Mouse (Mus musculus): ENCODE measurements around the gene Tie1. TPM values are rescaled to one million over a fixed set of nuclear protein-coding genes. Genes with fewer than 3 reads are reported as not detected.

Tie1 gene
- polyA plus RNA-seq, 1 experiment from 2014 or later: 17.7 TPM

GRCm38 (mm10) chr4:118465697-118466163, 24.1 kb downstream of the Tie1 start:
- no peak for ATAC-seq (ENCODE audit: low FRiP score)
- Histone ChIP-seq H3K4me2 (no peak overlapping the region), H3K9me3 (no peaks in the 10 kb centered on the region), H3K4me3 (no peak overlapping the region), H3K27ac (no peak overlapping the region), H3K4me1 (replicated peaks) (no peaks in the 10 kb centered on the region), H3K36me3 (no peaks in the 10 kb centered on the region), H3K9ac (no peak overlapping the region), H3K27me3 (no peaks in the 10 kb centered on the region)
- 60% methylated on average over 11 of the region's 11 CpGs for WGBS

- H3K4me2 ChIP-seq: no peak overlapping the region
- no peaks in the 10 kb centered on the region for H3K27me3 ChIP-seq
- no peaks in the 10 kb centered on the region for H3K4me1 ChIP-seq (replicated peaks)
- no peak overlapping the region for H3K9ac ChIP-seq
- no peaks in the 10 kb centered on the region for H3K36me3 ChIP-seq
- no peaks in the 10 kb centered on the region for H3K9me3 ChIP-seq
- no peak overlapping the region for H3K4me3 ChIP-seq
- H3K27ac ChIP-seq: no peak overlapping the region
- no peak for ATAC-seq (ENCODE audit: low FRiP score)
- 86% methylated on average over 3 of the region's 3 CpGs for WGBS
Observed at GRCm38 (mm10) chr4:118464956-118465355, 24.9 kb downstream of the Tie1 start.

DNA sequence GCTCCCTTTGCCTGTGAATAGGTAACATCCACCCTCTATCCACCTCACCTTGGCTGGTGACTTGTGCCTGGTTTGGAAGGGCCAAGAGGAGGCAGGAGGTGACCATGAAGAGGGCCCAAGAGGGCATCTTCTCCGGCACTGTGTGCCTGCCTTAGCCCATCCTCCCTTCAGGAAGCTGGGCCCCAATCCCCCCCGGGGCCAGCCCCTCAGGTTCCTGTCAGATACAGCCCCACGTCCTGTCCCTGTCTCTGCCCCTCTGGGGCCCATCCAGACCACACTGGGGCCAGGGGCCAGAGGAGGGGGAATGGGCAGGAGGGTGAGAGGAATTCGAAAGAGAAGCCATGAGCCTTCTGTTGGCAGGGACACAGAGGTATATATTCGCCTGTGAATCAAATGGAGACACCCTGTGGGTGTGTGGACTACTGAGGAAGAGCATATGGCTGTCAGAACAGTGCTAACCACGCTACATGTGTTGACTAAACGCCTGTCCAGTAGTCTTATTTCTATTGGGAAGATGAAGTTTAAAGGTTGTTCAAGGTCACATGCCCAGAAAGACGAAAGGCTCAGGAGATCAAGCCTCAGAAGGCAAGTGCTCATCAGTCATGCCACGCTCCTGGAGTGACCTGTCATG, 32.4 kb downstream of the Tie1 start, which contains the start of gene Mpl:
Mpl (minus strand) TSS at position 169 of the 631 bp plus-strand sequence.
- no peaks in the 10 kb centered on the region for H3K27me3 ChIP-seq
- no peak within 1 kb of the TSS for H3K4me2 ChIP-seq
- no peaks in the 10 kb centered on the region for H3K36me3 ChIP-seq
- H3K4me1 ChIP-seq (replicated peaks): no peaks in the 10 kb centered on the region
- H3K9ac ChIP-seq: no peak within 1 kb of the TSS
- WGBS: 72% methylated on average over 9 of the region's 9 CpGs
- H3K9me3 ChIP-seq: no peaks in the 10 kb centered on the region
- ATAC-seq (ENCODE audit: low FRiP score): no peak
- no peak within 1 kb of the TSS for H3K4me3 ChIP-seq
- no peak within 1 kb of the TSS for H3K27ac ChIP-seq

DNA sequence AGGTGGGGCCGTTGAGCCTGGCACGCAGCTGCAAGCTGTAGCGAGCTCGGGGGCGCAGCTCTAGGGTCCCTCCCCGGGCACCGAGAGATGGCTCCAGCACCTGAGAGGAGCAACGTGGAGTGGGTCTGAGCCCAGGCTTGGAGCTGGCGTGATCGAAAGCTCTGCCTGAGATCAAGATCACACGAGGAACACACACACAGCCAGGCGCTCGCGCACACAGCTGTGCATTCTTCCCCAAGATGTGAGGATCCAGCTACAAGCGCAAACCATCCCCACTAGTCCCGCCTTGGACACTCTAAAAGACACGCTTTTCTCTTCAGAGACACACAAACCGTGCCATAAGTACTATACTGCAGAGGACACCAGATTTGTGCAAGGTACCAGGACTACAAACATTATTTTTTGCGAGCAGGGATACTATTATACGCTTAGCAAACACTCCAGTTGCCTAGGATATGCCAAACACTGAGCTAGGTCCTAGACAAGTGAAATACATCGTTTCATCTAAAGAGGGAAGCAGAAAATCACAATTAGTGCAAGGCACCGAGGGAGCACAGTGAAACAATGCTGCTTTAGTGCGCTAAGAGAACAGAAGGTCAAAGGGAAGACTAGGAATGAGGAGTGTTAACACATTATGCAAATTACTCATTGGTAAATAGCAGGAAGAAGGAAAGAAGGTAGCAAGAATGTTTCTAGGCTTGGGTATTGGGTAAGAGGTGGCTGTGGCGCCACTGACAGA, 43.3 kb downstream of the Tie1 start:
- peak; percentile 41 for ATAC-seq (ENCODE audit: low FRiP score)
- Histone ChIP-seq H3K36me3 (no peaks in the 10 kb centered on the region), H3K4me2 (peak overlapping the region; percentile 80), H3K9ac (peak overlapping the region; percentile 69), H3K27me3 (peaks cover 34% of the 10 kb centered on the region), H3K4me3 (peak overlapping the region; percentile 45), H3K27ac (peak overlapping the region; percentile 48), H3K9me3 (no peaks in the 10 kb centered on the region), H3K4me1 (replicated peaks) (peaks cover 19% of the 10 kb centered on the region)
- WGBS: 18% methylated on average over 24 of the region's 24 CpGs

- ATAC-seq (ENCODE audit: low FRiP score): peak; percentile 76
- H3K9ac ChIP-seq: peak overlapping the region; percentile 69
- WGBS: 16% methylated on average over 18 of the region's 18 CpGs
- no peaks in the 10 kb centered on the region for H3K9me3 ChIP-seq
- peak overlapping the region; percentile 80 for H3K4me2 ChIP-seq
- peak overlapping the region; percentile 45 for H3K4me3 ChIP-seq
- H3K36me3 ChIP-seq: no peaks in the 10 kb centered on the region
- H3K27me3 ChIP-seq: peaks cover 33% of the 10 kb centered on the region
- H3K27ac ChIP-seq: peak overlapping the region; percentile 48; the same call in 1 of the 2 replicates
- H3K4me1 ChIP-seq (replicated peaks): peaks cover 19% of the 10 kb centered on the region
Observed at GRCm38 (mm10) chr4:118445781-118446414, 44.0 kb downstream of the Tie1 start.

DNA sequence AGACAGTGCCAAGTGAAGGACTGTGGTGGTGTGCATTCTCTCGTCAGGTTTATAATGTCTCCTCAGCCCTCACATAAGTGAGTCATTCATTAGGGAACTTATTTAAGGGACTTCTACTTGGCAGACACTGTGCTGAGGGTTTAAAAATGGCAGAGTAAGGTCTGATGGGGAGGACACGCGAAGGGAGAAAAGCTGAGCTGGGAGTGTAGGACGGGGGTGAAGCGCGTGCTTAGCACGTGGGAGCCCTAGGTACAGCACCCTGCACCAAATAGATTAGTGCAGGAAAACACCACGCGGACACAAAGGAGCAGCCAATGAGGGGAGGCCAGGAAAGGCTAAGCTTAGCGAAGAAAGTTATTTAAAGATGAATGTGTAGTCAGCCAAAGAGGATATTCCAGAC, 44.8 kb downstream of the Tie1 start:
- peaks cover 29% of the 10 kb centered on the region for H3K27me3 ChIP-seq
- H3K9ac ChIP-seq: no peak overlapping the region
- no peak overlapping the region for H3K27ac ChIP-seq
- H3K4me1 ChIP-seq (replicated peaks): peaks cover 19% of the 10 kb centered on the region
- H3K4me3 ChIP-seq: no peak overlapping the region
- WGBS: 87% methylated on average over 10 of the region's 10 CpGs
- ATAC-seq (ENCODE audit: low FRiP score): no peak
- H3K9me3 ChIP-seq: no peaks in the 10 kb centered on the region
- H3K4me2 ChIP-seq: no peak overlapping the region
- no peaks in the 10 kb centered on the region for H3K36me3 ChIP-seq

GRCm38 (mm10) chr4:118437829-118438253, 52.0 kb downstream of the Tie1 start:
- H3K4me1 ChIP-seq (replicated peaks): peaks cover 34% of the 10 kb centered on the region
- H3K9ac ChIP-seq: peak overlapping the region; percentile 77
- peak overlapping the region; percentile 97 for H3K4me2 ChIP-seq
- peak overlapping the region; percentile 51 for H3K4me3 ChIP-seq
- 11% methylated on average over 12 of the region's 12 CpGs for WGBS
- H3K27me3 ChIP-seq: 0 out of 2 replicates have a peak, but pooled peaks cover 4% of the 10 kb centered on the region
- no peaks in the 10 kb centered on the region for H3K9me3 ChIP-seq
- peaks cover 11% of the 10 kb centered on the region for H3K36me3 ChIP-seq
- H3K27ac ChIP-seq: peak overlapping the region; percentile 88
- peak; percentile 59 for ATAC-seq (ENCODE audit: low FRiP score)

DNA sequence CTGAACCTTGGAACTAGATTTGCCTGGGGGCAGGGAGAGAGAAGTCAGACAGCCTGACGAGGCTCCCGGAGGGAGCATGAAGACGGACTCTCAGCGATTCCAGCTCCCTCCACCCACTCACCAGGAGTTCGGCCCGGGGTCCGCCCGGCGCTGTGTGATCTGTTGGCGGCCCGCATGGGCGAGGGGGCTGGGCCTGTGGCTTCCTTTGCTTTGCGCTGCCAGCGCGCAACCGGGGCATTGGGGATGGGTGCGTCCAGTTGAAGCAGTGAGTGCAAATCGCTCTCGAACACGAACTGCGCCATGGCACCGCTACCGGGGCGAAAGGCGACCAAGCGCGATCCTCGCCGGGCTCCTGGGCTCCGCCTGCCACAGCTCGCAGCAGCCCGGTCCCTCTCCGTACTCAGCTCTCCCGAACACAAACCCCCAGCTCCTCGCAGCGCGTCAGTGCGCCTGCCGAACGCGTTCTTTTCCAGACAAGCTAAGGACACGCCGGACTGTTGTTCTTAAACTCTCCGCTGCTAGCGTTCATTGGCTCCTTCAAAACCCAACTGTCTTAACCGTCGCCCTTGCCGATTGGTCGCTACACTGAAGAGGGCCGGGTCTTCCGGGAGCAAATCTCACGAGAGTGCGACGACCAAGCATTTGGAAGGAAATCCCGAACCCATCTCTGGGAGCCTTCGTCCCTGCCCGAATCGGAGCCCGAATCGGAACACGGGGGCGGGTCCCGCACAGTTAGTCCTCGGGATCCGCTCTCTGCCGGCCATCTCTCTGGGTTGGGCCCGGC, 52.8 kb downstream of the Tie1 start, which contains the start of gene Cdc20:
Cdc20 (minus strand) TSS at position 533 of the 784 bp plus-strand sequence.
- Histone ChIP-seq H3K27me3 (no peaks in the 10 kb centered on the region), H3K4me3 (peak within 1 kb of the TSS; percentile 51), H3K9me3 (no peaks in the 10 kb centered on the region), H3K4me2 (peak within 1 kb of the TSS; percentile 97), H3K36me3 (peaks cover 19% of the 10 kb centered on the region), H3K27ac (peak within 1 kb of the TSS; percentile 88), H3K9ac (peak within 1 kb of the TSS; percentile 77), H3K4me1 (replicated peaks) (peaks cover 34% of the 10 kb centered on the region)
- peak; percentile 95 for ATAC-seq (ENCODE audit: low FRiP score)
- under 1% methylated on average over 67 of the region's 67 CpGs for WGBS

DNA sequence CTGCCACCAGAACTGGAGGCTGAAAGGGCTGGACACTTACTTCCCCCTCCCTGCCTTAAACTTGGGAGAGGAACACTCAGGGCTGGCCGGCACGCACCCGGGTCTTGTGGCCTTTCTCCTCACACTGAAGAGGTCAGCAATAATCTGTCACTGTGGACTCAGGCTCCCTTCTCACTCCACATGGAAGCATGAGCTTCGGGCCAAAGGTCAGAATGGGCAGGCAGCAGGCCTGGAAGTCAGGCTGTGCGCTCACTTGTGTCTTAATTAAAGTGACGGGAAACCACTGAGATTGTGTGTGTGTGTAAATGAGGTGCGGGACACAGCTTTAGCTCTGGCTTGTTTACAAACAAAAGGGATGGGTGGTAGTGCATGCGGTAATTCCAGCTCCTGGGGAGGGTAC, 57.5 kb downstream of the Tie1 start:
- Histone ChIP-seq H3K27me3 (no peaks in the 10 kb centered on the region), H3K4me1 (replicated peaks) (peaks cover 55% of the 10 kb centered on the region), H3K27ac (no peak overlapping the region), H3K36me3 (peaks cover 35% of the 10 kb centered on the region), H3K9ac (no peak overlapping the region; the same call in 1 of the 2 replicates), H3K9me3 (no peaks in the 10 kb centered on the region), H3K4me3 (no peak overlapping the region), H3K4me2 (no peak overlapping the region)
- 48% methylated on average over 8 of the region's 8 CpGs for WGBS
- ATAC-seq (ENCODE audit: low FRiP score): no peak

GRCm38 (mm10) chr4:118429215-118429895, 60.5 kb downstream of the Tie1 start:
- Histone ChIP-seq H3K36me3 (peaks cover 34% of the 10 kb centered on the region), H3K4me3 (no peak overlapping the region), H3K4me1 (replicated peaks) (peaks cover 34% of the 10 kb centered on the region), H3K27ac (no peak overlapping the region), H3K9me3 (no peaks in the 10 kb centered on the region), H3K4me2 (peak overlapping the region; percentile 79; the same call in 1 of the 2 replicates), H3K9ac (peak overlapping the region; percentile 80; the same call in 1 of the 2 replicates), H3K27me3 (no peaks in the 10 kb centered on the region)
- WGBS: 67% methylated on average over 7 of the region's 7 CpGs
- ATAC-seq (ENCODE audit: low FRiP score): no peak

GRCm38 (mm10) chr4:118428531-118429214, 61.2 kb downstream of the Tie1 start:
- WGBS: 48% methylated on average over 15 of the region's 15 CpGs
- Histone ChIP-seq H3K27ac (peak overlapping the region; percentile 73), H3K4me2 (peak overlapping the region; percentile 79), H3K9me3 (no peaks in the 10 kb centered on the region), H3K27me3 (no peaks in the 10 kb centered on the region), H3K4me1 (replicated peaks) (peaks cover 34% of the 10 kb centered on the region), H3K36me3 (peaks cover 32% of the 10 kb centered on the region), H3K9ac (peak overlapping the region; percentile 80), H3K4me3 (peak overlapping the region; percentile 53)
- ATAC-seq (ENCODE audit: low FRiP score): peak; percentile 30
